In the genomic region with DNA sequence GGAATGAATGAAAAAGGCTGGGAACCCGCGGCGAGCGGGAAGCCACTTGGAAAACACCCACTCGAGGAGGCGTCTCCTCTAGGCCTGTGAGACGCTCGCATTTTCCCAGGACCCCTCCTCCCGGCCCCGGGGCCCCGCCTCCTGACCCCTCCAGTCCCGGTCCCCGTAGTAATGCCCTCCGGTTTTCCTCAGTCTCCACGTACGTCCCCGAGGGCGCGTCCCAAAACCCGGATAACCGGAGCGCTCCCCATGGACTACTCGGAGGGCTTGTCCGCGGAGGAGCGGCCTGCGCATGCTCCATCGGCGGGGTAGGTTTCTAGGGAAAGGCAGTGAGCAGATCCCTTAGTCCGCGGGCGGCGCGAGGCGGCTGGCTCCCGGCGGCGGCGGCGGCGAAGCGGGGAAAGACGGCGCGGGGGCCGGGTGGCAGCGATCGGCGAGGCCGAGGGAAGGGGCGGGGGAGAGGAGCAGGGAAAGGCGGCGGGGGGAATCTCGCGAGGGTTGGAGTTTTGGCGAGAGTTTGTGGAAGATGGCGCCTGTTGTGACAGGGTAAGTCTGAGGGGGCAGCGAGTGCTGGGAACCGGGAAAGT, we compare ENCODE assay signal across 8 mouse cellular contexts.
A peak's percentile ranks its signal among the peaks of the same experiment; 100 is the strongest.
DNase-seq lines count a peak whose midpoint lies in the region; ATAC-seq and TF ChIP-seq lines count a peak whose summit lies in the region.

No protein-coding gene starts in this region.

- H3K27me3 ChIP-seq in hindbrain, embryonic 10.5 days (ENCODE audit: insufficient read depth, poor library complexity, severe bottlenecking), result peaks cover 8% of the 10 kb centered on the region; the same call in 1 of the 2 replicates
- no peaks in the 10 kb centered on the region for H3K27me3 ChIP-seq in lung, postnatal 0 days (replicated peaks; ENCODE audit: insufficient read depth, low read length)

- TF ChIP-seq CTCF in lung, postnatal 0 days (IDR thresholded peaks at IDR 0.05), result no peak

- H3K4me3 ChIP-seq in hindbrain, embryonic 10.5 days, result peak overlapping the region; percentile 92
- peak overlapping the region; percentile 83 for H3K4me3 ChIP-seq in lung, postnatal 0 days (ENCODE audit: low read depth, low read length)

- WGBS in hindbrain, embryonic 10.5 days, result under 1% methylated on average over 54 of the region's 59 CpGs
- WGBS in lung, postnatal 0 days, result under 1% methylated on average over 46 of the region's 59 CpGs

- H3K4me2 ChIP-seq in lung, postnatal 0 days (replicated peaks; ENCODE audit: low read depth, low read length), result peak overlapping the region; percentile 97

- peaks cover 30% of the 10 kb centered on the region for H3K4me1 ChIP-seq in hindbrain, embryonic 10.5 days (replicated peaks)
- peaks cover 3% of the 10 kb centered on the region; the same call in 1 of the 2 replicates for H3K4me1 ChIP-seq in lung, postnatal 0 days (ENCODE audit: insufficient read depth, low read depth, low read length)

- ATAC-seq in frontal cortex, adult (ENCODE audit: low TSS enrichment), result peak; percentile 72
- peak; percentile 83 for ATAC-seq in lung, postnatal 0 days

- H3K27ac ChIP-seq in hindbrain, embryonic 10.5 days, result peak overlapping the region; percentile 99
- peak overlapping the region; percentile 99 for H3K27ac ChIP-seq in lung, postnatal 0 days (ENCODE audit: low read length)

- peak; percentile 53; the same call in 1 of the 2 replicates for TF ChIP-seq EP300 in lung, postnatal 0 days (IDR thresholded peaks at IDR 0.05)

- no peaks in the 10 kb centered on the region for H3K9me3 ChIP-seq in hindbrain, embryonic 10.5 days
- H3K9me3 ChIP-seq in lung, postnatal 0 days (ENCODE audit: low read length), result no peaks in the 10 kb centered on the region

- no peaks in the 10 kb centered on the region for H3K36me3 ChIP-seq in hindbrain, embryonic 10.5 days
- H3K36me3 ChIP-seq in lung, postnatal 0 days (ENCODE audit: insufficient read depth, low read length), result no peaks in the 10 kb centered on the region

- peak; percentile 98 for DNase-seq in MN1 (ENCODE audit: low spot score)
- DNase-seq in cerebellum, adult 9-10 months, result peak; percentile 100
- DNase-seq in hindbrain, embryonic 10.5 days (ENCODE audit: low spot score), result peak; percentile 99
- DNase-seq in layer of hippocampus, adult 9-11 months, result peak; percentile 99
- peak; percentile 98 for DNase-seq in lung, postnatal 0 days (ENCODE audit: low spot score)
- DNase-seq in ovary, postnatal 14 days (ENCODE audit: low spot score), result peak; percentile 95
- peak; percentile 96 for DNase-seq in thymus, postnatal 14 days

- peak overlapping the region; percentile 88 for H3K9ac ChIP-seq in lung, postnatal 0 days (replicated peaks; ENCODE audit: low read depth)

Comparison
In these comparisons a context has a peak if more than half of its experiments do, and no peak if none do; other contexts are left out.
1. Peak in every context shown above with its lines: DNase-seq, ATAC-seq, H3K4me3 ChIP-seq and H3K27ac ChIP-seq.